Mouse (Mus musculus): Measurements from ENCODE around the gene Arf1. TPM values are rescaled to one million over a fixed set of nuclear protein-coding genes. Genes with fewer than 3 reads are reported as not detected.
A peak's percentile ranks its signal among the peaks of the same experiment; 100 is the strongest.

The Arf1 gene
- 251 and 257 TPM in 2 replicates for polyA plus RNA-seq (2015; fragmentation: Nextera tagmentation; extraction: Ambion mirVana)

DNA sequence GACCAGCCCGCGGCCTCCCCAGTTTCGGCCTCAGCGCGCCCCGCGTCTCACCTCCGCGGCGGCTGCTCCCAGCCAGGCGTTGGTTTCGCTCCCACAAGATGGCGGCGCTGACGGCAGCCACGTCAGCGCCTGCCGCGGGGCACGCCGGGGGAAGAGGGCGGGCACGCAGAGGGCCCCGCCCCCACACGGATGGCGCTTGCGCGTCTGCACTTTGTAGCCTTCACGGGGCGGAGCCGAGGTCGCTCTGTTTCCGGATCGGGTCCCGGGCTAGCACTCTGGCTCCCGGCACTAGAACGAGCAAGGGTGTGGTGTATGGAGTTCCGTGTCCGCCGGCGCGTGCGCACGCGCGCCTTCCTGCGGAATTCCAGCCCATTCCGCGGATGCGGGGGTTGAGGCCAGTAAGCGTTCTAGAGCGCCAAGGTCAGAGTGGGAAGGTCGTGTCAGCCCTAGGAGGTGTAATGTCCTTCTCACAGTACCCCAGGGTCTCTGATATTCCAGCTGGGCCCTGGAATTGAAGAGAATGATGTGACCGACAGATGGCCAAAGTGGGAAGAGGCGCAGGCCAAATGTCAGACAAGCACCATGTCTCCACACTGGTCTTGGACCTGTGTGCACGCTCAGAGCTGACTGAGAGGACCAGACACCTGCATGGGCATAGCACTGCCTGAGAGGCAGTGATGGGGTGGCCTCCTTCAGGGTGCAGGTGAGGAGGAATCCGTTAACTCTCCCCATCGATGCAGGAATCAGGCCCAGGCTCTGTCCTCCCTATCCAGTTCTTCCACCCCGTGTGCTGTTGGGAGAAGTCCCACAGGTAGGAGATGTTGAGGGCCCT, at the start of gene Arf1:
Gene Arf1, minus strand, starts transcription at position 149 of the 832 bp plus-strand sequence.
- ATAC-seq (ENCODE audit: low read depth) = peak; percentile 95
- H3K4me1 ChIP-seq (ENCODE audit: control insufficient read depth, low read depth, low read length) = peaks cover 51% of the 10 kb centered on the region

DNA sequence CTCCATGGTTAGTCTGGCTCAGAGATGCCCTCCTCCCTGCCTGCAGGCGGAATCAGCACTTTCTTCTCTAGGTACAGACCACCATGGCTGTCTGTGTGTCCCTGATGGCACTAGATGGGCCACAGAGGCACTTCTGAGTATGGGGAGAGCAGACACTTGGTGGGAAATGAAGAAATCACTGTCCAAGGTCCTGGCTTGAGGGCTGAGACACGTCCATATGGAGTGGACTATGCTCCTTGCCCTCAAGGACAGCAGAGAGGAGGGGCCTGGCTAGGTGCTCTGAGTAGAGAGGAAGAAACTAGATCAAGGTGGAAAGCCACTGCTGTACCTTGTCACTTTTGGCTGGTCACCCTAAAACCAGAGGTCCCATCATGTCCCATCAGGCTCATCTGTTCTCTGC, 48.8 kb upstream of the Arf1 start:
- Histone ChIP-seq H3K4me2 (ENCODE audit: low read depth, low read length) (no peak overlapping the region), H3K9me3 (replicated peaks; ENCODE audit: control insufficient read depth, low read length) (no peaks in the 10 kb centered on the region), H3K9ac (ENCODE audit: low read depth, low read length) (no peak overlapping the region), H3K36me3 (ENCODE audit: control insufficient read depth, insufficient read depth) (no peaks in the 10 kb centered on the region), H3K27me3 (ENCODE audit: control insufficient read depth, insufficient read depth, low read depth, low read length) (peaks cover 41% of the 10 kb centered on the region), H3K27ac (ENCODE audit: low read length) (no peak overlapping the region), H3K4me3 (ENCODE audit: low read depth, low read length) (no peak overlapping the region), H3K4me1 (ENCODE audit: control insufficient read depth, low read depth, low read length) (no peaks in the 10 kb centered on the region)
- WGBS (ENCODE audit: insufficient replicate concordance) = 18% methylated on average over 2 of the region's 2 CpGs
- ATAC-seq (ENCODE audit: low read depth) = no peak

More for the DNA sequence above, at the start of gene Arf1:
- H3K4me2 ChIP-seq (ENCODE audit: low read depth, low read length) = peak within 1 kb of the TSS; percentile 87
- 4% methylated on average over 59 of the region's 59 CpGs for WGBS (ENCODE audit: insufficient replicate concordance)
- no peaks in the 10 kb centered on the region for H3K9me3 ChIP-seq (replicated peaks; ENCODE audit: control insufficient read depth, low read length)
- H3K27ac ChIP-seq (ENCODE audit: low read length) = peak within 1 kb of the TSS; percentile 97
- peaks cover 2% of the 10 kb centered on the region; the same call in 1 of the 2 replicates for H3K27me3 ChIP-seq (ENCODE audit: control insufficient read depth, insufficient read depth, low read depth, low read length)
- H3K4me3 ChIP-seq (ENCODE audit: low read depth, low read length) = peak within 1 kb of the TSS; percentile 91
- peaks cover 4% of the 10 kb centered on the region; the same call in 1 of the 2 replicates for H3K36me3 ChIP-seq (ENCODE audit: control insufficient read depth, insufficient read depth)
- H3K9ac ChIP-seq (ENCODE audit: low read depth, low read length) = peak within 1 kb of the TSS; percentile 99

DNA sequence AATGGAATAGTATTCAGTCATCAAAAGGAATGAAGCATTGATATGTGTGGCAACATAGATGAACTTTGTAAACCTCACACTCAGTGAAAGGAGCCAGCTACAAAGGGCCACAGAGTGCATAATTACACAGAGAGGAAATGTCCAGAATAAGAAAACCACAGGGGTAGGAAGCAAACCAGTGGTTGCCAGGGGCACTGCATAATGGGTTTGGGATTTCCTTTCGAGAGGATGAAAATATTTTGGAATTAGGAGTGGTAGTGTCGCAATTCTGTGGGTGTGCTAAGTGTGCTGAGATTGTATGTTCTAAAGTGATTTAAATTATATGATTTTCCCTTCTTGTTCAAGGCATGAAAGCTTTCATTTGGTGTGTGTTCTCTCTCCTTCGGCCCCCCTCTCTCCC, 46.1 kb upstream of the Arf1 start:
- Histone ChIP-seq H3K27me3 (ENCODE audit: control insufficient read depth, insufficient read depth, low read depth, low read length) (peaks cover 23% of the 10 kb centered on the region), H3K4me1 (ENCODE audit: control insufficient read depth, low read depth, low read length) (no peaks in the 10 kb centered on the region), H3K4me3 (ENCODE audit: low read depth, low read length) (no peak overlapping the region), H3K9me3 (replicated peaks; ENCODE audit: control insufficient read depth, low read length) (no peaks in the 10 kb centered on the region), H3K9ac (ENCODE audit: low read depth, low read length) (no peak overlapping the region), H3K4me2 (ENCODE audit: low read depth, low read length) (no peak overlapping the region), H3K27ac (ENCODE audit: low read length) (no peak overlapping the region), H3K36me3 (ENCODE audit: control insufficient read depth, insufficient read depth) (no peaks in the 10 kb centered on the region)
- no peak for ATAC-seq (ENCODE audit: low read depth)
- WGBS (ENCODE audit: insufficient replicate concordance) = 39% methylated on average over 3 of the region's 3 CpGs

DNA sequence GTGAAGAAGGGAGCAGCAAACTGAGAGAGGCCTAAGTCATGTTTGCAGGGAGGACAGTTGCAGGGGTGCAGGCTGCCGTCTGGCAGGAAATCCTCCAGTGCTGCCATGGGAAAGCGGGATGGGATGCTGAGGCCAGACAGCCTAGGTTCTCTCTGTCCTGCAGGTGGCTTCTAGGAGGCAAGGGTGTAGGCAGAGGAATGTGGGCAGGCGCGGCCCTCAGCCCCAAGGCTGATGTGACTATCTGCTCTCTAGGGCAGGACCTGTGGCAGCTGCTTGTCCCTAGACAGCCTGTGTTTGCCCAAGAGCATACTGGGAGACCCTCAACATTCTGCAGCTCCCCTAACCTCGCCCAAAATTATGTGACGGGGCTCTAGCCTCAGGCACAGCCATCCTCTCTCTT, 38.7 kb upstream of the Arf1 start:
- Histone ChIP-seq H3K9me3 (replicated peaks; ENCODE audit: control insufficient read depth, low read length) (peaks cover 3% of the 10 kb centered on the region; the same call in 1 of the 2 replicates), H3K9ac (ENCODE audit: low read depth, low read length) (no peak overlapping the region), H3K27ac (ENCODE audit: low read length) (no peak overlapping the region), H3K4me1 (ENCODE audit: control insufficient read depth, low read depth, low read length) (peaks cover 23% of the 10 kb centered on the region), H3K27me3 (ENCODE audit: control insufficient read depth, insufficient read depth, low read depth, low read length) (peaks cover 61% of the 10 kb centered on the region), H3K36me3 (ENCODE audit: control insufficient read depth, insufficient read depth) (no peaks in the 10 kb centered on the region), H3K4me2 (ENCODE audit: low read depth, low read length) (no peak overlapping the region), H3K4me3 (ENCODE audit: low read depth, low read length) (no peak overlapping the region)
- 30% methylated on average over 6 of the region's 6 CpGs for WGBS (ENCODE audit: insufficient replicate concordance)
- no peak for ATAC-seq (ENCODE audit: low read depth)

DNA sequence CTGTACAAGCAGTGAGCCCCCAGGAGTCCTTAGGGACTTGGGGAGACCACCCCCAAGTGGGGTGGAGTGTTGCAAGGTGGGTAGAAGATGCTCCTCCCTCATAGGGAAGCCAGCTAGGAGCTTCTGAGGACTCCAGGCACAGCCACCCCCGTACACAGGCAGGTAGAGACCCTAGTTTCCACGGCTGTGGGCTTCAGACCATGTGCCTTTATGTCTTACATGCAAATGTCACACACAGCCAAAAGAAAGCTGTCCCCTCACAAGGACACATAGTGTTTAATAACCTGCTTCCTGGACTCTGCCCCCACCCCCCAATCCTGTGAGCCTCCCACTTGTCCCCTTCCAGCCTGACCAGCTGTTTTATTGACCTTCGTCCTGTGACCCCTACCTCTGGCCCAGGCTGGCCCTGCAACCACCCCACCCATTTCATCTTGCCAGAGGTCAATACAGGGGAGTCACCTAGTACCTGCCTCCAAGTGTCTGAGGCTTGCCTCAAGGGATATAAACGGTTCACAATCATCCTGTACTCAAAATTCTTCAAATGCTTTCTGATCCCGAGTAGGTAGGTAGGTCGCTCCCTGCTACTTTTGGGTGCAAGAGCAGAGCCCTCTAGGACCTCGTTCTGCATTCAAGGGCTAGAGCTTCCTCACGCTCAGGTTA, 37.2 kb upstream of the Arf1 start:
- WGBS (ENCODE audit: insufficient replicate concordance) = 57% methylated on average over 8 of the region's 8 CpGs
- H3K4me1 ChIP-seq (ENCODE audit: control insufficient read depth, low read depth, low read length) = peaks cover 36% of the 10 kb centered on the region
- peaks cover 3% of the 10 kb centered on the region; the same call in 1 of the 2 replicates for H3K9me3 ChIP-seq (replicated peaks; ENCODE audit: control insufficient read depth, low read length)
- ATAC-seq (ENCODE audit: low read depth) = no peak
- no peaks in the 10 kb centered on the region for H3K36me3 ChIP-seq (ENCODE audit: control insufficient read depth, insufficient read depth)
- H3K27me3 ChIP-seq (ENCODE audit: control insufficient read depth, insufficient read depth, low read depth, low read length) = peaks cover 61% of the 10 kb centered on the region
- no peak overlapping the region for H3K4me3 ChIP-seq (ENCODE audit: low read depth, low read length)
- no peak overlapping the region for H3K4me2 ChIP-seq (ENCODE audit: low read depth, low read length)
- no peak overlapping the region for H3K9ac ChIP-seq (ENCODE audit: low read depth, low read length)
- no peak overlapping the region for H3K27ac ChIP-seq (ENCODE audit: low read length)

DNA sequence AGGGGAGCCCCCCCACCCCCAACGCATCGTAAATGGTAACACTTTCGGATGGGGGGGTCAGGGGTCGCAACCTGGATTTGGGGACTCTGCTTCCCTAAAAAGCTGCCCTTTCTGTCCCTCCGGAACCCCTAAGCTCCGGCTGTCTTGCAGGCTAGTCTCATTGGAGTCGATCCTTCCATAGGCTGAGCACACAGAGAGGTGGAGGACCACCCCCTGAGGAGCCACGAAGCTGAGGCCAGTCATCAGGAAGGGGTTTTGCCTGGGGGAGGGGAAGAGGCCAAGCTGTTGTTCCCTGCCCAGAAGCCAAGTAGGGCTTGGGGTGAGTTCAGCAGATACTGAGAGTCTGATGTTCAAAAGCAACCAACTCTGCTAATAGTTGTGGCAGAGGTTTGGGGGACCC, 36.5 kb upstream of the Arf1 start:
- peaks cover 42% of the 10 kb centered on the region for H3K4me1 ChIP-seq (ENCODE audit: control insufficient read depth, low read depth, low read length)
- WGBS (ENCODE audit: insufficient replicate concordance) = 12% methylated on average over 8 of the region's 8 CpGs
- H3K27me3 ChIP-seq (ENCODE audit: control insufficient read depth, insufficient read depth, low read depth, low read length) = peaks cover 57% of the 10 kb centered on the region
- H3K36me3 ChIP-seq (ENCODE audit: control insufficient read depth, insufficient read depth) = no peaks in the 10 kb centered on the region
- H3K4me2 ChIP-seq (ENCODE audit: low read depth, low read length) = peak overlapping the region; percentile 78
- peak overlapping the region; percentile 58 for H3K4me3 ChIP-seq (ENCODE audit: low read depth, low read length)
- H3K9ac ChIP-seq (ENCODE audit: low read depth, low read length) = no peak overlapping the region; the same call in 1 of the 2 replicates
- H3K27ac ChIP-seq (ENCODE audit: low read length) = no peak overlapping the region
- peaks cover 3% of the 10 kb centered on the region; the same call in 1 of the 2 replicates for H3K9me3 ChIP-seq (replicated peaks; ENCODE audit: control insufficient read depth, low read length)
- no peak for ATAC-seq (ENCODE audit: low read depth)

DNA sequence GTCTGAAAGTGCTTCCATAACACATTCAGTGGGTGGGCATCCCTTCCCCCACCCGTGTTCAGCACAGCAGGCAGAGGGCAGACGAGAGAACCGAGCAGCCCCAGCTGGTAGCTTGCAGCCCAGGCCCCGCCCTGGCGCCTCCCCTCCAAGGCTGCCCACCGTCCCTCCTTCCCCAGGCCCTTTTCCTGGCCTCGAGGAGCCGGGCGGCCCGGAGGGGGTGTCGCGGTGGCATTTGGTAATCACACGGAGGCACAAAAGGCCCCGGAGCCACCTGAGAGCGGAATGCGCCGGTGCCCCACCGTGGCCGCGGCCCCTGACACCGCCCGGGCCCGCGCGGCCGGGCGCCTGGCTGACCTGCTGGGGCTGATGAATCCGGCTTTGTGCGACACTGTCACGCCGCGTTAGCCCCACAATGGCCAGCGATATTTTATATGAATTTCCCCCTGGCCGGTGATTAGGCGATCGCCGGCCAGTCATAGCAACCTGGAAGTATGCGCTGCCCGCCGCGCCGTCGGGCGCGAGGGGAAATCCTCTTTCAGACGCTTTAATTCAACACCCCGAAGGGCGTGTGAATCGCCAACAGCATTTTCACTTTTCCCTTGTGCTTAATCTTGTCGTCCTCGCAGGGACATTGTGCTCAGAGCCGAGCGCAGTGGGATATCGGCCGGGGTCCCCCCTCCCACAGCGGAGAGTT, 35.9 kb upstream of the Arf1 start:
- Histone ChIP-seq H3K4me2 (ENCODE audit: low read depth, low read length) (peak overlapping the region; percentile 78), H3K36me3 (ENCODE audit: control insufficient read depth, insufficient read depth) (no peaks in the 10 kb centered on the region), H3K9me3 (replicated peaks; ENCODE audit: control insufficient read depth, low read length) (peaks cover 3% of the 10 kb centered on the region; the same call in 1 of the 2 replicates), H3K4me3 (ENCODE audit: low read depth, low read length) (peak overlapping the region; percentile 58), H3K27me3 (ENCODE audit: control insufficient read depth, insufficient read depth, low read depth, low read length) (peaks cover 57% of the 10 kb centered on the region), H3K9ac (ENCODE audit: low read depth, low read length) (peak overlapping the region; percentile 51), H3K27ac (ENCODE audit: low read length) (no peak overlapping the region), H3K4me1 (ENCODE audit: control insufficient read depth, low read depth, low read length) (peaks cover 44% of the 10 kb centered on the region)
- WGBS (ENCODE audit: insufficient replicate concordance) = 2% methylated on average over 56 of the region's 56 CpGs
- ATAC-seq (ENCODE audit: low read depth) = no peak

DNA sequence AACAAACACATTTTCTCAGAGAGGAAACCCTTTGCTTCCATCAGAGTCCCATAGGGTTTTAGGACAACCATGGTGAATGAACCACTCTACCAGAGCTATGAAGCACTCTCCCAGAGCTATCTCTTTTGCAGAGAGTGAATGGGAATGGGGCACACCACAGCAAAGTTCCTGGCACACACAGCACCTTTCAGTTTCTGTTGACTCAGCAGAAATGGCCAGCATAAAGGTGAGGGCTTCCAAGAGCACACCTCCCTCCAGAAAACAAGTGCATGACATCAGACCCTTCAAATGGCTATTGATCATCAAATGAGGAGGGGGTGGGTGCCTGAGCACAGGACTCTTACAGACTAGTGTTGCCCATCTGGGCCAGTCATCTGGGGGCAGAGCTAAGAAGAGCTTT, 34.2 kb upstream of the Arf1 start:
- no peak overlapping the region for H3K4me2 ChIP-seq (ENCODE audit: low read depth, low read length)
- no peak overlapping the region for H3K4me3 ChIP-seq (ENCODE audit: low read depth, low read length)
- ATAC-seq (ENCODE audit: low read depth) = no peak
- H3K27me3 ChIP-seq (ENCODE audit: control insufficient read depth, insufficient read depth, low read depth, low read length) = peaks cover 64% of the 10 kb centered on the region
- no peak overlapping the region for H3K9ac ChIP-seq (ENCODE audit: low read depth, low read length)
- peaks cover 44% of the 10 kb centered on the region for H3K4me1 ChIP-seq (ENCODE audit: control insufficient read depth, low read depth, low read length)
- H3K36me3 ChIP-seq (ENCODE audit: control insufficient read depth, insufficient read depth) = no peaks in the 10 kb centered on the region
- H3K27ac ChIP-seq (ENCODE audit: low read length) = no peak overlapping the region
- no peaks in the 10 kb centered on the region for H3K9me3 ChIP-seq (replicated peaks; ENCODE audit: control insufficient read depth, low read length)

Data from liver, embryonic 16.5 days (tissue).